Mouse (Mus musculus): ENCODE data around the gene Cd59b.

The Cd59b gene

GRCm38 (mm10) chr2:104119097-104119496, 49.4 kb downstream of the Cd59b start:
- no peak for DNase-seq (ENCODE audit: low spot score)

- DNase-seq (ENCODE audit: low spot score): no peak
These were observed 50.7 kb downstream of the Cd59b start for GRCm38 (mm10) chr2:104120312-104120711.

GRCm38 (mm10) chr2:104121681-104122504, 52.2 kb downstream of the Cd59b start:
- DNase-seq (ENCODE audit: low spot score): no peak

GRCm38 (mm10) chr2:104122505-104123378, 53.1 kb downstream of the Cd59b start, which contains the start of gene A930018P22Rik:
Gene A930018P22Rik (plus strand): TSS chr2:104122769.
- DNase-seq (ENCODE audit: low spot score): peak; percentile 80

GRCm38 (mm10) chr2:104123540-104123939, 53.9 kb downstream of the Cd59b start:
- DNase-seq (ENCODE audit: low spot score): no peak

- DNase-seq (ENCODE audit: low spot score): no peak
These were observed 54.4 kb downstream of the Cd59b start for GRCm38 (mm10) chr2:104124071-104124470.

GRCm38 (mm10) chr2:104128803-104129531, 59.3 kb downstream of the Cd59b start:
- no peak for DNase-seq (ENCODE audit: low spot score)

GRCm38 (mm10) chr2:104130165-104130564, 60.5 kb downstream of the Cd59b start:
- no peak for DNase-seq (ENCODE audit: low spot score)

- DNase-seq (ENCODE audit: low spot score): no peak
These were observed 61.3 kb downstream of the Cd59b start for GRCm38 (mm10) chr2:104130969-104131368.

- no peak for DNase-seq (ENCODE audit: low spot score)
These were observed 62.7 kb downstream of the Cd59b start for GRCm38 (mm10) chr2:104132266-104132859.

- DNase-seq (ENCODE audit: low spot score): no peak
These were observed 63.6 kb downstream of the Cd59b start for GRCm38 (mm10) chr2:104133042-104133810.

- peak; percentile 61 for DNase-seq (ENCODE audit: low spot score)
These were observed 64.8 kb downstream of the Cd59b start for GRCm38 (mm10) chr2:104134150-104135056.

GRCm38 (mm10) chr2:104135920-104136319, 66.3 kb downstream of the Cd59b start:
- DNase-seq (ENCODE audit: low spot score): no peak
